Comparison of ENCODE assay signal across 29 mouse cellular contexts in the genomic region with DNA sequence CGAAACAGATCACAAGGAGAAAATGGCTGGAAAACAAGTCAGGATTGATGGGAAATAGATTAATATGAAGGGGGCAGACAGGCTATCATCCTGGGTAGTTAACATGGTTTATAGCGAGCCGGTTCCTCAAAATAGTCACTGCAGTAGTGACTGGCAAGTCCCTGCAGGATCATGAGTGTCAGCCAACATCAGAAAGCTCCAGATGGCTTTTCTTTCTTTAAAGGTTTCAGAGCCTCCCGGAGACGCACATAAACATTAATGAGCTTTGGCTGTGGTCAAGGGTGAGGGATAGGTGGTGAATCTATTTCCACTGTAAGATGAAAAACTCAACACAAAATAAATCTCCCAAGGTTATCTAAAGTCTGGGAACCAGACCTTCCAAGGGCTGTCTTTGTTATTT.
DNase-seq lines count a peak whose midpoint lies in the region; ATAC-seq and TF ChIP-seq lines count a peak whose summit lies in the region.
"Had no signal": no experiment of that assay in that cellular context is flagged by ENCODE, and none has a peak within 500 bp of the region (broad histone marks: within the 10 kb centered on the region; RNA-seq: fewer than 3 reads in every experiment).

No protein-coding gene starts in this region.

- no peaks in the 10 kb centered on the region for H3K4me1 ChIP-seq in forebrain, embryonic 11.5 days (replicated peaks; ENCODE audit: control insufficient read depth, insufficient read depth, low read length)
- no peaks in the 10 kb centered on the region for H3K4me1 ChIP-seq in forebrain, embryonic 10.5 days
- no peaks in the 10 kb centered on the region for H3K4me1 ChIP-seq in kidney, postnatal 0 days (replicated peaks; ENCODE audit: insufficient read depth, low read length)
- no peaks in the 10 kb centered on the region for H3K4me1 ChIP-seq in kidney, embryonic 16.5 days (ENCODE audit: insufficient read depth, low read length)
- H3K4me1 ChIP-seq in limb, embryonic 13.5 days = no peaks in the 10 kb centered on the region
- peaks cover 4% of the 10 kb centered on the region; the same call in 1 of the 2 replicates for H3K4me1 ChIP-seq in limb, embryonic 10.5 days
- H3K4me1 ChIP-seq: embryonic facial prominence, embryonic 10.5 days; embryonic facial prominence, embryonic 13.5 days; heart, embryonic 12.5 days; heart, embryonic 15.5 days; hindbrain, embryonic 10.5 days; hindbrain, embryonic 13.5 days had no signal

- peak; percentile 24 for DNase-seq in forebrain, embryonic 11.5 days (ENCODE audit: low spot score)
- no peak for DNase-seq in forebrain, embryonic 10.5 days (ENCODE audit: extremely low spot score, low spot score)
- peak; percentile 61 for DNase-seq in kidney, postnatal 0 days (ENCODE audit: low spot score)
- no peak for DNase-seq in limb, embryonic 10.5 days (ENCODE audit: low spot score)
- DNase-seq in right cerebral cortex, postnatal 4 days = no peak
- DNase-seq: adrenal gland, postnatal 10 days; adrenal gland, postnatal 36 days; B cell, adult 2 months; cerebellum, adult 9-10 months; embryo, embryonic 11 days; forebrain, postnatal 0 days; gastrocnemius, postnatal 25 days; heart, adult 18-20 months; heart, postnatal 10 days; heart, postnatal 36 days had no signal

- no peaks in the 10 kb centered on the region for H3K36me3 ChIP-seq in forebrain, embryonic 11.5 days (ENCODE audit: control insufficient read depth, insufficient read depth, low read length)
- H3K36me3 ChIP-seq in forebrain, embryonic 10.5 days (replicated peaks) = no peaks in the 10 kb centered on the region
- H3K36me3 ChIP-seq in kidney, postnatal 0 days (ENCODE audit: insufficient read depth, low read length) = no peaks in the 10 kb centered on the region
- H3K36me3 ChIP-seq in kidney, embryonic 16.5 days (ENCODE audit: insufficient read depth, low read length) = no peaks in the 10 kb centered on the region
- no peaks in the 10 kb centered on the region for H3K36me3 ChIP-seq in limb, embryonic 13.5 days
- H3K36me3 ChIP-seq in limb, embryonic 10.5 days = no peaks in the 10 kb centered on the region
- H3K36me3 ChIP-seq: embryonic facial prominence, embryonic 10.5 days; embryonic facial prominence, embryonic 13.5 days; G1E; heart, embryonic 12.5 days; heart, embryonic 15.5 days; hindbrain, embryonic 10.5 days; hindbrain, embryonic 13.5 days had no signal

- ATAC-seq in forebrain, embryonic 11.5 days (replicated peaks; ENCODE audit: low FRiP score) = no peak
- ATAC-seq in kidney, postnatal 0 days (replicated peaks; ENCODE audit: low FRiP score, low read depth) = no peak; the same call in 1 of the 2 replicates
- no peak for ATAC-seq in kidney, embryonic 16.5 days (ENCODE audit: low FRiP score, low TSS enrichment)
- peak; percentile 67; the same call in 1 of the 2 replicates for ATAC-seq in limb, embryonic 13.5 days (ENCODE audit: low FRiP score, low read depth)
- ATAC-seq: forebrain, embryonic 14.5 days; forebrain, postnatal 0 days; hindbrain, embryonic 16.5 days; Patski had no signal

- H3K27ac ChIP-seq in forebrain, embryonic 11.5 days (ENCODE audit: low read depth, low read length) = no peak overlapping the region
- H3K27ac ChIP-seq in forebrain, embryonic 10.5 days = no peak overlapping the region
- H3K27ac ChIP-seq in kidney, postnatal 0 days = no peak overlapping the region
- H3K27ac ChIP-seq in kidney, embryonic 16.5 days (ENCODE audit: low read length) = no peak overlapping the region
- H3K27ac ChIP-seq in limb, embryonic 13.5 days = no peak overlapping the region
- no peak overlapping the region for H3K27ac ChIP-seq in limb, embryonic 10.5 days
- H3K27ac ChIP-seq: embryonic facial prominence, embryonic 10.5 days; embryonic facial prominence, embryonic 13.5 days; heart, embryonic 15.5 days; hindbrain, embryonic 10.5 days; hindbrain, embryonic 13.5 days had no signal

- H3K27me3 ChIP-seq in forebrain, embryonic 11.5 days (ENCODE audit: control insufficient read depth, insufficient read depth, low read length) = no peaks in the 10 kb centered on the region
- no peaks in the 10 kb centered on the region for H3K27me3 ChIP-seq in forebrain, embryonic 10.5 days (ENCODE audit: poor library complexity, severe bottlenecking)
- no peaks in the 10 kb centered on the region for H3K27me3 ChIP-seq in kidney, postnatal 0 days (ENCODE audit: insufficient read depth, low read length)
- no peaks in the 10 kb centered on the region for H3K27me3 ChIP-seq in kidney, embryonic 16.5 days (ENCODE audit: insufficient read depth, low read length)
- no peaks in the 10 kb centered on the region for H3K27me3 ChIP-seq in limb, embryonic 13.5 days
- H3K27me3 ChIP-seq in limb, embryonic 10.5 days (ENCODE audit: low read depth, poor library complexity, severe bottlenecking) = no peaks in the 10 kb centered on the region
- H3K27me3 ChIP-seq: CH12.LX; embryonic facial prominence, embryonic 13.5 days; heart, embryonic 12.5 days; heart, embryonic 15.5 days; hindbrain, embryonic 13.5 days had no signal

- H3K9me3 ChIP-seq in forebrain, embryonic 11.5 days (ENCODE audit: control insufficient read depth, low read length) = no peaks in the 10 kb centered on the region
- no peaks in the 10 kb centered on the region for H3K9me3 ChIP-seq in forebrain, embryonic 10.5 days
- no peaks in the 10 kb centered on the region for H3K9me3 ChIP-seq in kidney, postnatal 0 days (replicated peaks; ENCODE audit: low read length)
- H3K9me3 ChIP-seq in kidney, embryonic 16.5 days (ENCODE audit: low read length) = no peaks in the 10 kb centered on the region
- no peaks in the 10 kb centered on the region for H3K9me3 ChIP-seq in limb, embryonic 13.5 days
- H3K9me3 ChIP-seq in limb, embryonic 10.5 days (replicated peaks) = no peaks in the 10 kb centered on the region
- H3K9me3 ChIP-seq: embryonic facial prominence, embryonic 10.5 days; embryonic facial prominence, embryonic 13.5 days; heart, embryonic 12.5 days; heart, embryonic 15.5 days; hindbrain, embryonic 10.5 days; hindbrain, embryonic 13.5 days had no signal

- H3K9ac ChIP-seq in forebrain, embryonic 11.5 days (ENCODE audit: low read length) = no peak overlapping the region
- no peak overlapping the region for H3K9ac ChIP-seq in kidney, postnatal 0 days (ENCODE audit: low read depth, low read length)
- no peak overlapping the region for H3K9ac ChIP-seq in kidney, embryonic 16.5 days (replicated peaks; ENCODE audit: low read length)
- no peak overlapping the region for H3K9ac ChIP-seq in limb, embryonic 13.5 days
- H3K9ac ChIP-seq: embryonic facial prominence, embryonic 13.5 days; forebrain, postnatal 0 days; heart, embryonic 12.5 days; heart, embryonic 15.5 days; hindbrain, embryonic 13.5 days had no signal

- WGBS in forebrain, embryonic 11.5 days = 91% methylated on average over 5 of the region's 5 CpGs
- 92% methylated on average over 5 of the region's 5 CpGs for WGBS in forebrain, embryonic 10.5 days
- WGBS in kidney, postnatal 0 days = 24% methylated on average over 5 of the region's 5 CpGs
- 25% methylated on average over 5 of the region's 5 CpGs for WGBS in kidney, embryonic 16.5 days
- 17% methylated on average over 5 of the region's 5 CpGs for WGBS in limb, embryonic 13.5 days
- WGBS in limb, embryonic 10.5 days = 40% methylated on average over 5 of the region's 5 CpGs

- no peak for TF ChIP-seq CTCF in kidney, postnatal 0 days (IDR thresholded peaks at IDR 0.05; ENCODE audit: low read depth)

- no peak overlapping the region for H3K4me2 ChIP-seq in forebrain, embryonic 11.5 days (ENCODE audit: low read depth, low read length, severe bottlenecking)
- no peak overlapping the region for H3K4me2 ChIP-seq in kidney, postnatal 0 days (ENCODE audit: low read length)
- no peak overlapping the region for H3K4me2 ChIP-seq in kidney, embryonic 16.5 days (replicated peaks; ENCODE audit: low read depth, low read length)
- no peak overlapping the region for H3K4me2 ChIP-seq in limb, embryonic 13.5 days (replicated peaks)
- H3K4me2 ChIP-seq: embryonic facial prominence, embryonic 13.5 days; heart, embryonic 12.5 days; heart, embryonic 15.5 days; hindbrain, embryonic 13.5 days had no signal

- H3K4me3 ChIP-seq in forebrain, embryonic 11.5 days (ENCODE audit: low read depth, low read length) = no peak overlapping the region
- H3K4me3 ChIP-seq in forebrain, embryonic 10.5 days = no peak overlapping the region
- no peak overlapping the region for H3K4me3 ChIP-seq in kidney, postnatal 0 days (replicated peaks; ENCODE audit: low read depth, low read length)
- no peak overlapping the region for H3K4me3 ChIP-seq in kidney, embryonic 16.5 days (ENCODE audit: low read length)
- no peak overlapping the region for H3K4me3 ChIP-seq in limb, embryonic 13.5 days
- H3K4me3 ChIP-seq in limb, embryonic 10.5 days = no peak overlapping the region
- H3K4me3 ChIP-seq: embryonic facial prominence, embryonic 10.5 days; embryonic facial prominence, embryonic 13.5 days; erythroblast, embryonic 14.5 days; heart, embryonic 12.5 days; heart, embryonic 15.5 days; hindbrain, embryonic 10.5 days; hindbrain, embryonic 13.5 days had no signal

Comparison
In these comparisons a context has a peak if more than half of its experiments do, and no peak if none do; other contexts are left out.
1. DNase-seq: peak in forebrain, embryonic 11.5 days (single experiment) and kidney, postnatal 0 days (single experiment); none in forebrain, embryonic 10.5 days (single experiment), limb, embryonic 10.5 days (single experiment) and right cerebral cortex, postnatal 4 days (single experiment).